Mouse (Mus musculus): ENCODE measurements around the gene Lrp6.

Gene Lrp6

GRCm38 (mm10) chr6:134529340-134529739 lies 37.4 kb downstream of the Lrp6 start:
- DNase-seq: no peak

- no peak for DNase-seq
Observed at GRCm38 (mm10) chr6:134528396-134528795, 38.4 kb downstream of the Lrp6 start.

GRCm38 (mm10) chr6:134527596-134528128 lies 39.1 kb downstream of the Lrp6 start:
- no peak for DNase-seq

- DNase-seq: no peak
Observed at GRCm38 (mm10) chr6:134526821-134527595, 39.8 kb downstream of the Lrp6 start.

- no peak for DNase-seq
Observed at GRCm38 (mm10) chr6:134526275-134526674, 40.5 kb downstream of the Lrp6 start.

DNA sequence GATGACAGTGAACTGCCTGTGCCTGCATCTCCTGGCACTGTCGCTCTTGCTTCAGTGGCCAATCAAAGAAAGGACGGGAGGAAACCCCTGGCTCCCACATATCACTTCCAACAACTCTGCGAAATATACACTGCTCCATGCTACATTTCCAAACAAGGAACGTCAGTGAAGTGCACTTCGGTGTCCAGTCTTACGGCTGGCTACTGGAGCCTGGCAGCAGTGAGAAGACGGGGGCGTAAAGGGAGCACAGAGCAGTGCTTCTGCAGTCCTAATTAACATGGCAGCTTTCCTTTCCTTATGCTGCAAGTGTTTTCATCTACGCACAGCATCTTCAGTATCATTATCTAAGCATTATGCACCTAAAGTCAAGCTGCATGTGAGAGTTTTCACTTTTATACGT lies 45.4 kb downstream of the Lrp6 start:
- DNase-seq: no peak

- no peak for DNase-seq
Observed at GRCm38 (mm10) chr6:134520821-134521220, 45.9 kb downstream of the Lrp6 start.

- DNase-seq: no peak
Observed at GRCm38 (mm10) chr6:134518450-134518849, 48.3 kb downstream of the Lrp6 start.

GRCm38 (mm10) chr6:134517141-134517540 lies 49.6 kb downstream of the Lrp6 start:
- no peak for DNase-seq

- DNase-seq: no peak
Observed at GRCm38 (mm10) chr6:134515416-134515815, 51.3 kb downstream of the Lrp6 start.

- no peak for DNase-seq
Observed at GRCm38 (mm10) chr6:134513896-134514510, 52.8 kb downstream of the Lrp6 start.

DNA sequence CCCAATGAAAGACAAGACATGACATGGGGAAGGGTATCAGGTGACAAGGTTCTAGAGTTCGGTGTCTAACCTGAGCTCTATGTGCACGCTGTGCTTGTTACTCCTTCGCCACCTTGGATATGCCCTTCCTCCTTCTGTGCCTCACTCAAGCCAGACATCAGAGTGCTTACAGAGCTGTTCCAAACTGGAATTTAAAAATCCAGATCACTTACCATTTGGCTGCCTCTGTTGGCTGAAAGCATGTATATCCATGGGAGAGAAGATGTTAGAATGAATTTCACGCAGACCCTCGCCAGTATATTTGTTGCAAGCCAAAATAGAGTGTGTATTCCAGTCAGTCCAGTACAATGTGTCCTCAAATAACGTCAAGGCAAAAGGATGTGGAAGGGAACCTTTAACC lies 53.8 kb downstream of the Lrp6 start:
- DNase-seq: no peak

GRCm38 (mm10) chr6:134512478-134512877 lies 54.3 kb downstream of the Lrp6 start:
- DNase-seq: no peak

DNA sequence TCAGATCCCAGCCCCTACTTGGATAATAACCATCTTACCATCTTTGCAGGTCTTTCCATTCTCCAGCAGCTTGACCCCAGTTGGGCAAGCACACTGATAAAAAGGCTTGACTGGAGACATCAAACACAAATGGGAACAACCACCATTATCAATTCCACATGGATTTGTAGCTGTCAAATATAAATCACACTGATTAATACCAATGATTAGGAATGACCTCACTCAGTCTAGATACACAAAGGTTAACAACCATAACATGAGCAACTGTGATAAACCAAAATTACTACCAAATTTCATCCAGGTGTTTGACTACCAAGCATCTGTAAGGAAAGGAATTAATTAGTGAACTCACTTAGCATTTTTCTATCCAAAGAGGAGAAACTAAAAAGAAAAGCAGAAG lies 55.6 kb downstream of the Lrp6 start:
- DNase-seq: no peak

- no peak for DNase-seq
Observed at GRCm38 (mm10) chr6:134510280-134510679, 56.5 kb downstream of the Lrp6 start.

- DNase-seq: no peak
Observed at GRCm38 (mm10) chr6:134509731-134510226, 57.0 kb downstream of the Lrp6 start.

GRCm38 (mm10) chr6:134504866-134505265 lies 61.9 kb downstream of the Lrp6 start:
- DNase-seq: no peak

- no peak for DNase-seq
Observed at GRCm38 (mm10) chr6:134502335-134502734, 64.4 kb downstream of the Lrp6 start.

DNA sequence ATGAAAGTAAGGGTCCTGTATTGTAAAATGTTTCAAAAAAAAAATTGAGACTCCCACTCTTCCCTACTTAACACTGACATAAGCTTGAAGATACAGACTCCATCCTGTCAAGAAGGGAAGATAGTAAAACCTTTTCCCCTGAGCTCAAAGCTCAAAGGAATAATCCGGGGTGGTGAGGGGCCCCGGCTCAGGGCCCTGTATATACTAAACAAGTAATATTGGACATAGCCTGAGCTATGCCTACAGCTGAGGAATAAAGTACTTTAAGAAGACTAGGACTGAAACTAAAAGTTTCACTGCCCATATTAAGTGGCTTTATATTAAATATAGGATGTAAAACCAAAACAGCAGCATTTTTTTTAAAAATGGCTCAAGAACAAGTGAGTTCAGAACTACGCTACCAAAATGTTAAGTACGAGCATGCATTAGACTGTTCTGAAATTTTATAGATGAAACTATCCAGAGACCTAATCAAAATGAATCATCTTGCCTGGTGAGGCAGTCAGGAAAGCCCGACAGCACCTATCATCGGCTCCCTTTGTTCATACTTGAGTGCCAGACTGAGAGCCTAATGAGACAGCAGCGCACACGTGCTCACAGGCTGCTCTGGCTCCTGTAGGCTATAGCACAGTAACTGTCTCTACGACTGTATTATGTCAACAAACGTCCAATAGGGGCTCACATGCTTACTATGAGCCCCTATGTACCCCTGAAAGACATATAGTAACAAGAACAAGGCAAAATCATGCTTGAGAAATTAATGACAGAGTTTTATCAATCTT lies 66.2 kb downstream of the Lrp6 start:
- no peak for DNase-seq

GRCm38 (mm10) chr6:134499089-134499488 lies 67.7 kb downstream of the Lrp6 start:
- DNase-seq: peak; percentile 52

DNA sequence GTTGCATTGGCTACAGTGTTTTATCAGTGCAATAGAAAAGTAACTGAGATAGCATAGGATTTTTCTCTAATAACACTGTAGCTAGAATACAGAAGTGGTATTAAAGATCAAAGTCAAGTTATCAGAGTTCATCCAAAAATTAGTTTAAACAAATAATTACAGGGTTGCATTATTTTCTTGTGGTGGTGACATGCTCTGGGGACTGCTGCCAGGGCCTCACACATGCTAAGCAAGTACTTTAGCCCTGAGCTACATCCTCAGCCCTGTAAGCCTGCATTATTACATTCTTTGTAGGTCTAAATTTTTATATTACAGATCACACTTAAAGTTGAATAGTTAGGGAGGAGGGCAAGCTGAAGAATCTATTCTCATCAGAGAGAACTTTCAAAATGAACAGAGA lies 68.2 kb downstream of the Lrp6 start:
- DNase-seq: no peak

DNA sequence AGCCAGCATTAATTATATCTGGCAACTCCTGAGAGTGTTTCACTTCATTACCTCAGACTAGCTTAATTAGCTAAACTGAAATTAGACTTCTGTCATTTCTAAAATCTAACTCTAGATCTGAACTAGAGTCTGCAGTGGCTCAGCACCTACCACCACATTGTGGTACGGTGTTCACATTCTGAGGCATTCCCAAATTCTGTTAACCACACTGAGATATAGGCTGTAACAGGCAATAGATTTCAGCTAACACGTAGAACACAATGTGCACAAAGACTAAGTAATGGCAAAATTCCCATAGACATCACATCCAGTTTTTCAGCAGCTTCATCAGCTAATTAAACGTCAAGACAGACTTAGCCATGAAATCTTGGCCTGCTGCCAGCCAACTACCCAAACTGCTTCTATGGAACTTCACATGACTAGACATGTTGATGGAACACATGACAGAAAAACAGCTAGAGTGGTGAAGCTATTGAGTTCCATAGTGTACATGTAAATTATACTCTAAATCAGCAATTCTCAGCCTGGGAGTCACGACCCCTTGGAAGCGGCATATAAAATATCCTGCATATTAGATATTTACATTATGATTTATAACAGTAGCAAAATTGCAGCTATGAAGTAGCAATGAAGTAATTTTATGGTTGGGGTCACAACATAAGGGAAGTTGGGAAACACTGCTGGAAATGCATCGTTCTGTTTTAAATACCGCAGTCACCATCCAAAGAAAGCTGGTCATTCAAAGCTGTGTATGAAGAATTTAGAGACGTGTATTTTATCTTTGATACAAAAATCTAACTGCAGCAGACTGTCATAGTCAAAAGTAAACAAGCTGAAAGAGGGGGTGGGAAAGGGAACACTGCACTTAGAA lies 71.7 kb downstream of the Lrp6 start:
- no peak for DNase-seq

All from kidney, adult 11 months (tissue).